Mouse (Mus musculus): ENCODE measurements at regions not wholly inside any gene's neighbourhood (a gene's known extent, or its start where the extent isn't known, plus 50 kb on each side); places are given as distances from the start of the nearest gene placed in this dataset.

DNA sequence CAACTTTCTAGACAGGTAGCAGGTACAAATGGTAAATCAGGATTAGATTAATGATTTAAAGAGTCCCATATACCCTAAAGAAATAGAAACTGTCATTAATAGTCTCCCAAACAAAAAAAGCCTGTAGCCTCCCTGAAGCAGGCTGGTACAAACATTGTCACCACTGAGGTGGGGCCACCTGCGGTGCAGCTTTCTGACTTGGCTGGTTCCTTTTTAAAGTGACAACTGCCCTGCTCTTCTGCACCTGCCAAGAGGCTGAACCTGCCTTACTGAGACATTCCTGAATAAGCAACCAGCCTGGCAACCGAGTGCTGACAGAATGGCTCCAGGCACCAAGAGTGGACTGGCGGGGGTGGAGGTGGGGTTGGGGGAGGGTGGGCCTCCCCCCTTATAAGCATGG, 687.0 kb upstream of the Vrk2 start:
- no peak for DNase-seq (ENCODE audit: low read depth)
- TF ChIP-seq CTCF (IDR thresholded peaks at IDR 0.05; ENCODE audit: borderline replicate concordance, extremely low read depth, insufficient read depth, insufficient read length) (no peak), POLR2A (IDR thresholded peaks at IDR 0.05; ENCODE audit: borderline replicate concordance, extremely low read depth, insufficient read depth, insufficient read length, poor library complexity, severe bottlenecking) (no peak)

DNA sequence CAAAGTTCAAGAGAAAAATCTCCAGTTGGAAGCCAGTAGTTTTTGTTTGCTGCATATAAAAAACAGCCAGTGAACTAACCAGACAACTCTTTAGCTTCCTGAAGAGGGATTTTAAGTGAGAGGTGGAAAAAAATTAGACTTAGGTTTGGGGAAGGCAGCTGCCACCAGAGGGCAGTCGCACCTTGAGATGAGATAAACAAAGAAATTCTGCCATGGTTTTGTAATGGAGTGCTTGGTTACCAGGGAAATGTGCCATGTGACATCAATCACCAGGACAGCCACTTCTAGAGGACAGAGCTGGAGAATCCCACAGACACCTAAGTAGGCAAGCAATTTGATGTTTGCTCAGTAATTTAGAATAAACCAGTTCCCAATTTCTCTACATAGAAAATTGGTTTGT, 670.5 kb upstream of the Vrk2 start:
- TF ChIP-seq CTCF (IDR thresholded peaks at IDR 0.05; ENCODE audit: borderline replicate concordance, extremely low read depth, insufficient read depth, insufficient read length): peak; percentile 69; the same call in 1 of the 2 replicates
- no peak for TF ChIP-seq POLR2A (IDR thresholded peaks at IDR 0.05; ENCODE audit: borderline replicate concordance, extremely low read depth, insufficient read depth, insufficient read length, poor library complexity, severe bottlenecking)
- peak; percentile 90 for DNase-seq (ENCODE audit: low read depth)

DNA sequence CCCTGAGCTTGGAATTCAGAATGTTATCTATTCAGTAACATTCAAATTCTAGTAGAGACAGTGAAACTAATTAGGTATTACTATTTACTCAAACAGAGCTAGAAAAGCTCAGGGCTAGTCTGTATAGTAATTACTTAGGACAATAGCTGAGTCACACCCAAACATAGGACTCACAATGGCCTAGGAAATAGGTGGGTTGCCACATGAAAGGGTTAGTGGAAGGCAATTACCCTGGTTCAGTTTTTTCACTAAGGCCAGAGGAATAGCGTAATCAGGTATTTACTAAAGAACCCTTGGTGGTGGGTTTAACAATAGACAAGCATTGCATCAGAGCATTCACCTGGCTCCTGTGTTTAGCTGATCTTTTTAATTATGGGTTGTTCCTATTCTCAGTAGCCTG, 664.7 kb upstream of the Vrk2 start:
- TF ChIP-seq POLR2A (IDR thresholded peaks at IDR 0.05; ENCODE audit: borderline replicate concordance, extremely low read depth, insufficient read depth, insufficient read length, poor library complexity, severe bottlenecking) (no peak), CTCF (IDR thresholded peaks at IDR 0.05; ENCODE audit: borderline replicate concordance, extremely low read depth, insufficient read depth, insufficient read length) (no peak)

DNA sequence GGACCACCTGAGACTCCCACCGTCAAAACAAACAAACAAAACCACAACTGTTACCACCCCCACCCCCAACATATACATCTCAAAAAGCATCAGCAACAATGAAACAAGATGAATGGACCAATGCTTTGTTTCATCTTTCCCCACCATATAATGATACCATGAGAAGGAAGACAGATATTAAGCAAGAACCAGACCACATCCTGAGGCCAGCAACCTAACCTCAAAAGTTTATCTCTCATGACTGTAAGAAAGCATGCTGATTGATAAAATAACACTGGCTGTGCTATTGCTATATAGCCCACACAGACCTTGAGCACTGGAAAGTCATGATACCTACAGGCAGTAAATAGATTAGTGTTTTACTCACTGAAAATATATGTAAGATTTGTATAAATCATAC, 642.1 kb upstream of the Vrk2 start:
- TF ChIP-seq POLR2A (IDR thresholded peaks at IDR 0.05; ENCODE audit: borderline replicate concordance, extremely low read depth, insufficient read depth, insufficient read length, poor library complexity, severe bottlenecking): no peak
- TF ChIP-seq CTCF (IDR thresholded peaks at IDR 0.05; ENCODE audit: borderline replicate concordance, extremely low read depth, insufficient read depth, insufficient read length): no peak
- no peak for DNase-seq (ENCODE audit: low read depth)

More for the DNA sequence above, 664.7 kb upstream of the Vrk2 start:
- no peak for DNase-seq (ENCODE audit: low read depth)

DNA sequence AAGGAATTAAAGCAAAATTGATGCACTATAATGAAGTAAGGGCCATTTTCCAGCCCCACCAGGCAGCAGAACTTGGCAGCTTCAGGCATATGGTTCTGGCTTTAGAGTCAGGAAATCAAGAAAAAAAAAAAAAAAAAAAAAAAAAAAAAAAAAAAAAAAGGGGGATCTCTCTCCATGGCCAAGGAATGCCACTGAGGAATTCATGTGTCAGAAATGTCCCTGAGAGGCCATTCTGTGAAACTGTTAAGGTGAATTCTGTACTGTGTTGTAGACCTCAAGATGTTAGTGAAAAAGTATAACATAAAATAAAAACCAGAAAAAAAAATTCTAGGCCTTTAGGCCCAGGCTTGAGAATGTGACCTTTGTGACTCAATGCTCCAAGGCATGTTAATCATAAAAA, 632.7 kb upstream of the Vrk2 start:
- no peak for DNase-seq (ENCODE audit: low read depth)
- no peak for TF ChIP-seq POLR2A (IDR thresholded peaks at IDR 0.05; ENCODE audit: borderline replicate concordance, extremely low read depth, insufficient read depth, insufficient read length, poor library complexity, severe bottlenecking)
- no peak for TF ChIP-seq CTCF (IDR thresholded peaks at IDR 0.05; ENCODE audit: borderline replicate concordance, extremely low read depth, insufficient read depth, insufficient read length)

DNA sequence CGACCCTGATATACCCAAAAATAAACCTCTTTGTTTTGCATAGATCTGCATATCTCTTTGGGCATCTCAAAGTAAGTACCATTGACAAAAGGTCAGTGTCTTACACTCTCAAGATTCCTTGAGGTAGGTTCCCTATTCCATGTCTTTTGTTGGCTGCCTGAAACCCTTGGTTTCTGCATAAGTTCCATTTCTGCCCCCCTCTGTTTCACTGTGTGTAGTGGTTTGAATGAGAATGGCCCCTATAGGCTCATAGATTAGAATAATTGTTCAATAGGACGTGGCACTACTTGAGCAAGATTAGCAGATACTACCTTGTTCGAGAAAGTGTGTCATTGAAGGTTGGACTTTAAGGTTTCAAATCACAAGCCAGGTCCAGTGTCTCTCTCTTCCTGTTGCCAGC, 628.6 kb upstream of the Vrk2 start:
- no peak for DNase-seq (ENCODE audit: low read depth)
- no peak for TF ChIP-seq POLR2A (IDR thresholded peaks at IDR 0.05; ENCODE audit: borderline replicate concordance, extremely low read depth, insufficient read depth, insufficient read length, poor library complexity, severe bottlenecking)
- no peak for TF ChIP-seq CTCF (IDR thresholded peaks at IDR 0.05; ENCODE audit: borderline replicate concordance, extremely low read depth, insufficient read depth, insufficient read length)

DNA sequence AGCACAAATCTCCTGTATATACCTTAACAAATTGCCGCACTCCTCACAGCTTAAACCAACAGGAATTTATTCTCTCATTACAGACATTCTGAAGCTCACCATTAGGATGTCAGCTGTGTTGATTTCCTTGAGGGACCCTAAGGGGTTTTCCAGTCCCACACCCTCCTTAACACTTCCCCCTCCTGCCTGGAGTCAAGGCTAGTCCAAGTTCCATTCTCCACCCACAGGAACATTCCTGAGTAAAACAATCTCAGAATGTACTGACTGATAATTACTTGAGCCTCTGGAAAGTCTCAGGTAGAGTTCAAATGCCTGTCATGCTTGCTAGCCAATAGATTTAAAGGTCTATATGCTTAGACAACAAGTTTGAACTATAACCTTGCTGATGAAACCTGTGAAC, 628.2 kb upstream of the Vrk2 start:
- no peak for DNase-seq (ENCODE audit: low read depth)
- TF ChIP-seq CTCF (IDR thresholded peaks at IDR 0.05; ENCODE audit: borderline replicate concordance, extremely low read depth, insufficient read depth, insufficient read length) (no peak), POLR2A (IDR thresholded peaks at IDR 0.05; ENCODE audit: borderline replicate concordance, extremely low read depth, insufficient read depth, insufficient read length, poor library complexity, severe bottlenecking) (no peak)

GRCm38 (mm10) chr11:27219715-27220699, 626.2 kb upstream of the Vrk2 start:
- TF ChIP-seq POLR2A (IDR thresholded peaks at IDR 0.05; ENCODE audit: borderline replicate concordance, extremely low read depth, insufficient read depth, insufficient read length, poor library complexity, severe bottlenecking): no peak
- TF ChIP-seq CTCF (IDR thresholded peaks at IDR 0.05; ENCODE audit: borderline replicate concordance, extremely low read depth, insufficient read depth, insufficient read length): no peak
- peak; percentile 56 for DNase-seq (ENCODE audit: low read depth)

GRCm38 (mm10) chr11:27215752-27216151, 622.0 kb upstream of the Vrk2 start:
- TF ChIP-seq CTCF (IDR thresholded peaks at IDR 0.05; ENCODE audit: borderline replicate concordance, extremely low read depth, insufficient read depth, insufficient read length) (no peak), POLR2A (IDR thresholded peaks at IDR 0.05; ENCODE audit: borderline replicate concordance, extremely low read depth, insufficient read depth, insufficient read length, poor library complexity, severe bottlenecking) (no peak)
- DNase-seq (ENCODE audit: low read depth): no peak

- DNase-seq (ENCODE audit: low read depth): peak; percentile 58
- TF ChIP-seq CTCF (IDR thresholded peaks at IDR 0.05; ENCODE audit: borderline replicate concordance, extremely low read depth, insufficient read depth, insufficient read length) (no peak), POLR2A (IDR thresholded peaks at IDR 0.05; ENCODE audit: borderline replicate concordance, extremely low read depth, insufficient read depth, insufficient read length, poor library complexity, severe bottlenecking) (no peak)
These were observed 609.8 kb upstream of the Vrk2 start for GRCm38 (mm10) chr11:27203330-27204214.

- no peak for TF ChIP-seq POLR2A (IDR thresholded peaks at IDR 0.05; ENCODE audit: borderline replicate concordance, extremely low read depth, insufficient read depth, insufficient read length, poor library complexity, severe bottlenecking)
- TF ChIP-seq CTCF (IDR thresholded peaks at IDR 0.05; ENCODE audit: borderline replicate concordance, extremely low read depth, insufficient read depth, insufficient read length): no peak
- peak; percentile 30 for DNase-seq (ENCODE audit: low read depth)
These were observed 590.2 kb upstream of the Vrk2 start for GRCm38 (mm10) chr11:27184035-27184434.
